Mouse (Mus musculus) limb, embryonic 10.5 days (tissue): ENCODE data around the gene Gabrb1. TPM values are rescaled to one million over a fixed set of nuclear protein-coding genes. Genes with fewer than 3 reads are reported as not detected.
A peak's percentile ranks its signal among the peaks of the same experiment; 100 is the strongest.

Experiments used
- DNase-seq: peaks from one replicate; pipeline ENCODE4 v3.0.0-alpha.2; 2017; ENCODE audit warnings: low spot score
- H3K27ac ChIP-seq: fragments of 300-500 bp; sonication (generic); 2 replicates; pipeline ENCODE4 v1.5.1; 2016; ENCODE audit warnings: mild to moderate bottlenecking
- H3K27me3 ChIP-seq: fragments of 300-500 bp; sonication (generic); 2 replicates; pipeline ENCODE4 v1.6.1; 2016; ENCODE audit warnings: low read depth, mild to moderate bottlenecking; ENCODE audit not compliant: poor library complexity, severe bottlenecking
- H3K36me3 ChIP-seq: fragments of 300-500 bp; sonication (generic); 2 replicates; pipeline ENCODE4 v1.6.1; 2016; ENCODE audit warnings: mild to moderate bottlenecking, moderate library complexity
- H3K4me1 ChIP-seq: fragments of 300-500 bp; sonication (generic); 2 replicates; pipeline ENCODE4 v1.6.1; 2016
- H3K4me3 ChIP-seq: fragments of 300-500 bp; sonication (generic); 2 replicates; pipeline ENCODE4 v1.5.1; 2016; ENCODE audit warnings: mild to moderate bottlenecking, moderate library complexity
- H3K9me3 ChIP-seq: fragments of 300-500 bp; sonication (generic); replicated peaks from 2 replicates; pipeline ENCODE4 v1.6.1; 2016; ENCODE audit warnings: mild to moderate bottlenecking
- WGBS: fragments of 180-500 bp; shearing (Covaris S2); methylation state at CpG from one replicate; pipeline ENCODE4 v1.1.7; 2016; 5-methylcytosine and 5-hydroxymethylcytosine counted together
- polyA plus RNA-seq: library from polyadenylated mRNA; unstranded; fragments of >200 nt; fragmentation: Nextera tagmentation; extraction: Ambion mirVana; gene quantifications from 2 replicates; pipeline ENCODE4 v1.2.1, GENCODE M21; 2016

Gabrb1 gene
- polyA plus RNA-seq, 1 experiment from 2014 or later: 0.01 TPM

DNA sequence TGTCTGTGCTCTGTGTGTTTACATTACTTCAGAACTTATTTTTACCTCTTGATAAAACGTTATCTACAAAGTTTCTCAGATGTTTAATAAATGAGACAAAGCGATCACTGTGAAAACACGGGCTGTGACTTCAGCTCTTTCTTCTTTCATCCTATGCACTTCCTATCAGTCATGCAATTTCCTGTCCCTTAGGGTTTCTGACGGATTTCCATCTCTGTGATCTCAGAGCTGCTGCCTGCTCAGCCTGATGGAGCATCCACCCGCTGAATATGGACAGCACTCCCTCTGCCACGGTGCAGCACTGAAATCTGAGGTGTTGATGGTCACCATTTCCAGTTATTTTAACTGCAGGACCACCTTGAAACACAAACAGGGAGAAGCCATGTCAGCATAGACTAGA, 501.6 kb downstream of the Gabrb1 start:
- H3K4me3 ChIP-seq: no peak overlapping the region
- WGBS: 85% methylated on average over 6 of the region's 6 CpGs
- H3K27ac ChIP-seq: no peak overlapping the region
- H3K4me1 ChIP-seq: no peaks in the 10 kb centered on the region
- no peaks in the 10 kb centered on the region for H3K9me3 ChIP-seq
- no peak for DNase-seq
- H3K36me3 ChIP-seq: peaks cover 84% of the 10 kb centered on the region
- no peaks in the 10 kb centered on the region for H3K27me3 ChIP-seq

DNA sequence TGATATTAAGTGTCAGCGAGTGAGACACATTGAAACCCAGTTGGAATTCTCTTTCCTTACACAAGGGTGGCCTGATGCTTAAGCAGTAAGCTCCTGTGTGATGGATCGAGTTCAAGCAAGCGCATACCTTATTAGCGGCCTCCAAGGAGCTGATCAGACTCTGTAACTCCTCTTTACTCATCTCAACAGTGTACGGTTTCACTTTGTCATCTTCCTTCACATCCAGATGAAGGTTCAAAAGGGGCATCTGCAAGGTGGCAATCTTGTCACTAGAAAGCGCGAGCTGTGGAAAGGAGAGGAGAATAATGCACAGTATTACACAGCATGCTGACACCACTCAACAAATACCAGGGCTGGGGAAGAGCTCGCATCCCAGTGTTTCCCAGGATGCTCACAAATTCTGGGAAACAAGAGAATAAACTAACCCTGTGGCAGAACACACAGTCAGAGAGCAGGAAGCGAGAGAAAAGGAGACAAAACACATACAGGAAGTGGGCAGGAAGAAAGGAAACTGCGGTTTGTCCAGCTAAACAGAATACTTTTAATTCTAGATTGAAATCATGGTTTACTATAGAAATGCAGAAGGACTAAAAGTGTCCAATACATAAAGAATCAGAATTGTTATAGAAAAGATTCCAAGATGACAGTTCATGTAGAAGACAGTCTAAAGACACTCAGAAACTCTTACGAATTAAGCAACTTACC, 503.0 kb downstream of the Gabrb1 start:
- no peak overlapping the region for H3K27ac ChIP-seq
- DNase-seq: no peak
- H3K9me3 ChIP-seq: no peaks in the 10 kb centered on the region
- no peak overlapping the region for H3K4me3 ChIP-seq
- 91% methylated on average over 11 of the region's 11 CpGs for WGBS
- peaks cover 79% of the 10 kb centered on the region for H3K36me3 ChIP-seq
- no peaks in the 10 kb centered on the region for H3K27me3 ChIP-seq
- H3K4me1 ChIP-seq: no peaks in the 10 kb centered on the region

DNA sequence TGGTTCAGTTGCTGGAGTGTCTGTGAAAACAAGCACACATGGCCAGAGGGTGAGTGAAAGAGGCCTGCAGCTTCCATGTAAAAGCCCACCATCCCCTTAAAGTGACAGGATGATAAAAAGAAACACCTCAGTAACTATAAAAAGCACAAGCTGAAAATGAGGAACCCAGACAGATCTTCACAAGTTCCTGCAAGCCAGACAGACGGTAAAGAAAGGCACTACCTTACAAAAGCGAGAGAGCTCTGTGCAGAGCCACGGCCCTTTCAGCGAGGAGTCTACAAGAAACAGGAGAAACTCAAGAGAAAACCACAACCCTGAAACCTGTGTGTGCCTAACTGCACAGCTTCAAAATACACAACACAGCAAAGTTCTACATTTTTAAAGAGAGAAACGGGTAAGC, 504.9 kb downstream of the Gabrb1 start:
- no peaks in the 10 kb centered on the region for H3K9me3 ChIP-seq
- H3K4me1 ChIP-seq: peaks cover 11% of the 10 kb centered on the region
- no peaks in the 10 kb centered on the region for H3K27me3 ChIP-seq
- no peak for DNase-seq
- H3K27ac ChIP-seq: no peak overlapping the region
- H3K36me3 ChIP-seq: peaks cover 63% of the 10 kb centered on the region
- no peak overlapping the region for H3K4me3 ChIP-seq
- 92% methylated on average over 5 of the region's 5 CpGs for WGBS

DNA sequence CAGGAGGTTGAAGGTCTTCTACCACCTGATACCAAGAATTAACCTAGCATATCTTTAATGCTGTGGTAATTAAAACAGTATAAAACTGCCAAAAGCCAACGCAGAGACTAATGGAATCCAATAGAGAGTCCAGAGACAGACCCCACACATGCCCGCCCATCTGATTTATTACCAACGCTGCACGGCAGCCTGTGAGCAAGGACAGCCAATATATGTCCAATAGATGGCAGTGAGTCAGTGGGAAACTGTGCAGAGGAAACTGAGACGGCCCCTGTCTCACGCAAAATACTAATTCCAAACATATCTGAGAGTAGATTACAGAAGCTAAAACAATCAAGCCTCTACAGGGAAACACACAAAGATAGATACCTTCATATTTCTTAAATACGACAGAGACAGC, 506.5 kb downstream of the Gabrb1 start:
- DNase-seq: no peak
- H3K27me3 ChIP-seq: no peaks in the 10 kb centered on the region
- no peak overlapping the region for H3K27ac ChIP-seq
- peaks cover 50% of the 10 kb centered on the region for H3K36me3 ChIP-seq
- 66% methylated on average over 7 of the region's 7 CpGs for WGBS
- H3K4me3 ChIP-seq: no peak overlapping the region
- H3K9me3 ChIP-seq: no peaks in the 10 kb centered on the region
- H3K4me1 ChIP-seq: peaks cover 11% of the 10 kb centered on the region

DNA sequence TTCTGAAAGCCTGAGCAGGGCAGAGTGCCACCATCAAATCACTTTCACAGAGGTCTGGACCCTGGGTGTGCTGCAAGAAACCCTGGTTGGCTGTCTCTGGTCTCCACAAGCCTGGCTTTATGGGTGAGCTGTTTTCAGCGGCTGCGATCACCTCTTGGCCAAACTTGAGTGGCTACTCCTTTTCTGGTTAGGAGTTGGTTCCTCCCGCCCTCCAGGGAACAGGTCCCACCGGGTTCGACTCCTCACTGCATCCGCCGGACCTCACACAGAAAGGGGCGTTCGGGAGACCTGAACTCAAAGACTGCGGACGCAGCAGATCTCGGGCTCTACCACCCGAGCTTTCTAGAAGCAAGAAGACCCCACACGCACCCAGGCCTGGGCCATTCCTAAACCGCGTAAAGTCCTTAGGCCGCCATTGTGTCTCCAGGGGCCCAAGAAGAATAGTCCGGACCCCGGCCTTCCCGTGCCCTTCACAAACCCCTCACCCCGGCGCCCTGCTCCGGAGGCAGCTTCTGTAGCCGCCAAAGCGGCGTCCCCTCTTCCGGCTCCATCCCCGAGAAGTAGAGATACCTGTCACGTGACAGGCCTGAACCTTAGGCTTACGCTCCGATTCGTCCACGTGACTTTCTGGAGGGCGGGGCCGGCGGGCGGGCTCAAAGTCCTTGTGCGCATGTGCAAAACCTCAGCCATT, 509.8 kb downstream of the Gabrb1 start, which contains the start of gene Commd8:
TSS of gene Commd8 (minus strand) at position 596 of the 691 bp plus-strand sequence.
- Histone ChIP-seq H3K27ac (peak within 1 kb of the TSS; percentile 92), H3K9me3 (no peaks in the 10 kb centered on the region), H3K36me3 (peaks cover 18% of the 10 kb centered on the region), H3K27me3 (no peaks in the 10 kb centered on the region), H3K4me3 (peak within 1 kb of the TSS; percentile 82), H3K4me1 (peaks cover 11% of the 10 kb centered on the region)
- DNase-seq: peak; percentile 97
- WGBS: under 1% methylated on average over 38 of the region's 38 CpGs

DNA sequence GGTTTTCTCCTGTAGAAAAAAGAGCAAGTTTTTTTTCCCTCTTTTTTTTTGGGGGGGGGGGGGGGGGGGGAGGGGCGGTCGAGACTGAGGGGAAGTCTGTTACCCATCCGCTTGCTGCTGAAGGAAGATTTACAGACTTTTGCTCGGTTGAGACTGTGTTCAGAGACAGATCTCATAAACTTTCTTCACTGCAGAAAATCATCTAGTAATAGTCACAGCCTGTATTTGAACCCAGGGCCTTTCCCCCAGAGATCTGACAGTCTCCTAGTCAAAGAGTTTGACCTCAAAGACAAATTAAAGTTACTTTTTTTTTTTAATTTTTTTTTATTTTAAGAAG, 510.3 kb downstream of the Gabrb1 start:
- 0% methylated on average over 4 of the region's 4 CpGs for WGBS
- H3K4me3 ChIP-seq: peak overlapping the region; percentile 82
- H3K36me3 ChIP-seq: peaks cover 13% of the 10 kb centered on the region
- peak overlapping the region; percentile 92 for H3K27ac ChIP-seq
- no peaks in the 10 kb centered on the region for H3K27me3 ChIP-seq
- no peaks in the 10 kb centered on the region for H3K9me3 ChIP-seq
- no peak for DNase-seq
- peaks cover 11% of the 10 kb centered on the region for H3K4me1 ChIP-seq

DNA sequence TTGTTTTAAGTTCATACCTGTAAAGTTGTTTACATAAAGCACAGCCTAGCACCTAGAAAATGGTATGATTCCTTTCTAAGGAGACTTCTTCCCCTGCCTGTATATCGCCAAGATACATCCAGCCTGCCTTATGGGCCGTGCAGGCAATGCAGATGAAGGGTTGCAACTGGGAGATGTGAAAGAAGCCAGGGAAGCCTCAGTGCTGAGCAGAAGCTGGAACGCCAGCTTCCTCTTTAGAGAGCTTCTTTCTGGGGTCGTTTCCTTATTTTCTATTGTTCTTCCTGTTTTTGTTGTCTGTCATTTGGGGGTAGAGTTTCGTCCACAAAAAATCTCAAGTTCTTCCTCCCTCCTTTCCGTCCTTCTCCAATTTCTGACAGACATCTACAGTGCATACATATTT, 512.2 kb downstream of the Gabrb1 start:
- Histone ChIP-seq H3K4me1 (peaks cover 18% of the 10 kb centered on the region), H3K27me3 (no peaks in the 10 kb centered on the region), H3K36me3 (peaks cover 3% of the 10 kb centered on the region), H3K27ac (no peak overlapping the region), H3K9me3 (no peaks in the 10 kb centered on the region), H3K4me3 (no peak overlapping the region)
- DNase-seq: no peak
- WGBS: 72% methylated on average over 6 of the region's 6 CpGs

DNA sequence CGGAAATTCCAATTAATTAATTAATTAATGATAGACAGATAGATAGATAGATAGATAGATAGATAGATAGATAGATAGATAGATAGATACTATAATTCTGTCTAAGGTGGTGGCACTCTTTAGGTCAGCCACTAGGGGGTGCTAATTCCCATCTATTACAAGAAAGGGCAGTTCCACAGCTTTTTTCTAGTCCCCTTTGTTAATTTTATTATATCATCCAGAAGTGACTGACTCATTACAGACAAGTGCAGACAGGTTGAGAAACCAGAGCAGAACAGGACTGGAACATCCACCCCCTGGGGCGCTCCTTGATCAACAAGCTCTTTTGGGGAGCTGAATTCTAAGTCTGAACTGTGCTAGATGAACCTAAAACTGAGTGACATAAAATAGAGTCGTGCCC, 514.8 kb downstream of the Gabrb1 start:
- Histone ChIP-seq H3K9me3 (no peaks in the 10 kb centered on the region), H3K4me3 (no peak overlapping the region), H3K27ac (no peak overlapping the region), H3K27me3 (no peaks in the 10 kb centered on the region), H3K36me3 (no peaks in the 10 kb centered on the region), H3K4me1 (peaks cover 23% of the 10 kb centered on the region)
- 35% methylated on average over 3 of the region's 3 CpGs for WGBS
- peak; percentile 39 for DNase-seq

DNA sequence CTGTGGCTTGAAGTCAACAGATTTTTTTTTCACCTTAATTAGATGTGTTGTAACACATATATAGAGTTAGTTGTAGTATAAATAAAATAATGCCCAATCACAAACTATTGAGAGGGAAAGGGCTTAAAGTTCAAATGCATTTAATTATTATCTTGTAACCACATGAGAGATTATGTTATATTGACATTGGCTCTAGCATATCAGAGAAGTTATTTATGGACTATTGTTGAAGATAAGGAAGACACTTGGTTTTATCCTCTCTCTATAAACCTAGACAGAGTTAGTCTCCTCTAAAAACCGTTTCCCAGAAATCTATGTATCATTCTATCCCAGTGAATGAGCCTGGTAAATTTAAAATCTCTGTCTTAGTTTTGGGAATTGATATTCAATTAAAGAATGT, 515.6 kb downstream of the Gabrb1 start:
- Histone ChIP-seq H3K27ac (no peak overlapping the region), H3K4me1 (peaks cover 23% of the 10 kb centered on the region), H3K9me3 (no peaks in the 10 kb centered on the region), H3K4me3 (no peak overlapping the region), H3K36me3 (no peaks in the 10 kb centered on the region), H3K27me3 (no peaks in the 10 kb centered on the region)
- WGBS: 73% methylated on average over 1 of the region's 1 CpGs
- DNase-seq: no peak

DNA sequence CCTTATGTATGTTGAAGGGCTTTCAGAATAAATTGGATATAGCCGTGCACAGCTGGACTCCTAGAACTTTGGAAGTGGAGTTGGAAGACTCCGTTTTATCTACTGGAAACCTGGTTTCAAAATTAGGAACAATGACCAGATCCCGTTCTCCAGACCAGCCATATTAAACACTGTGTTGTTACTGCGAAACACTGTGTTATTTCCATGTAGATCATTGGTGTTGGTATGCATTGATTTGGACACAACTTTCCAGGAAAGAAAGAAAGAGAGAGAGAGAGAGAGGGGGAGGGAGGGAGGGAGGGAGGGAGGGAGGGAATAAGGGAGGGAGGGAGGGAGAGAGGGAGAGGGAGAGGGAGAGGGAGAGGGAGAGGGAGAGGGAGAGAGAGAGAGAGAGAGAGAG, 517.1 kb downstream of the Gabrb1 start:
- H3K4me3 ChIP-seq: 0 out of 2 replicates have a peak overlapping the region, but pooled peaks have one; percentile 8
- H3K27me3 ChIP-seq: no peaks in the 10 kb centered on the region
- H3K27ac ChIP-seq: peak overlapping the region; percentile 58; the same call in 1 of the 2 replicates
- WGBS: 82% methylated on average over 4 of the region's 4 CpGs
- peaks cover 30% of the 10 kb centered on the region for H3K4me1 ChIP-seq
- no peaks in the 10 kb centered on the region for H3K36me3 ChIP-seq
- no peaks in the 10 kb centered on the region for H3K9me3 ChIP-seq
- DNase-seq: no peak

DNA sequence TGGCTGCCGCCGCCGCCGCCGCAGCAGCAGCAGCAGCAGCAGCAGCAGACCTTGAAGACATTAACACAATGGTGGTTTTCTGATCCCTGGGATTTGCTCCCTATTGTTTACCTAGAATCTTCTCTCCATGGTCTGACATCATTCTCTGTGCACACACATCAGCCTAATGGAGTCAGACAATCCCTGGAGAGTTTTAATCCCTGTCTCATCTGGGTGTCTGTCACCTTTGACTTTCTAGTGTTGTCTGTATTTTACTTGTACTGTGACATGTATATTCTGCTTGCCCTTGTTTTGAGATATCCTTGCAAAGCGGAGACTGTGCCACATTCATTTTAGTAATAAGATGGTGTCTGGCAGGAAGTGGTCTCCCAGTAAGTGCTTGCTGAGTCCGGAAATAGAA, 517.6 kb downstream of the Gabrb1 start:
- WGBS: 39% methylated on average over 7 of the region's 7 CpGs
- Histone ChIP-seq H3K36me3 (no peaks in the 10 kb centered on the region), H3K4me3 (0 out of 2 replicates have a peak overlapping the region, but pooled peaks have one; percentile 8), H3K4me1 (peaks cover 30% of the 10 kb centered on the region), H3K9me3 (no peaks in the 10 kb centered on the region), H3K27me3 (no peaks in the 10 kb centered on the region), H3K27ac (peak overlapping the region; percentile 58)
- no peak for DNase-seq

DNA sequence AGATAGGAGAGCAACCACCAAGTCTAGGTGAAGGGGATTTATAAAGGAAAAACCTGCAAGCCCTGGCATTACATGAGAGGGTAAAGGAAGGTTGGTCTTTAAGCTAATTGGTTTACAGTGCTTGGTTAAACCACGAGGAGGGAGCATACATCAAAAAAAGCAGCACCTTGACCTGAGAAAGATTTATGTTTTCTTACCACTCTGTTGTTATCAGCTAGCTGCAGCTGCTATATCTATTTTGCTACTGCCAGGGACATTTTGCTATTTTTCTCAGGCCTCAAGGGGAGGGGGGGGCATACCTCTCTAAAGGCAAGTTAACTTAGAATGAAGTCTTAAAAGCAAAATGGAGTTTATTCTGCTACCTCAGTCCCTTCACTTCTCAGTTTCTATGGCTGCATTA, 523.3 kb downstream of the Gabrb1 start:
- 15% methylated on average over 1 of the region's 1 CpGs for WGBS
- DNase-seq: no peak
- Histone ChIP-seq H3K27ac (no peak overlapping the region), H3K9me3 (no peaks in the 10 kb centered on the region), H3K27me3 (no peaks in the 10 kb centered on the region), H3K4me1 (peaks cover 14% of the 10 kb centered on the region; the same call in 1 of the 2 replicates), H3K4me3 (no peak overlapping the region), H3K36me3 (no peaks in the 10 kb centered on the region)

DNA sequence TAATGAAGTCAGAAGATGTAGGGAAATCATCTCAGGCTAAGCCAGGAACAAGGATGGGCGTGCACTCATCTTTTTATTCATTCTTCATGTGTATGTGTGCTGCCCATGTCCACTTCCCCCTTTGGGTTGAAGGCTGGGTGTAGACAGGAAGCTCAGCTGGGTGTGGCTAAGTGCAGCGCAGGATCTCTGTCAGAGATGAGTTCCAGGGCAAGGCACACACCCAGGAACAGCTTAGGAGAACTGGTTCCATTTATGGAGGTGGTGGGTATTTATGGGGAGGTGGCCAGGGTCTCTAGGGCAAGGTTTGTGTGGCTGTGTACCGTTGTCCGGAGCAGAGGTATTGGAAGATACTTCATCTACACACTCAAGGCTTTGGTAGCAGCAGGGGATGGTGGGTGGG, 524.9 kb downstream of the Gabrb1 start:
- H3K4me1 ChIP-seq: peaks cover 9% of the 10 kb centered on the region; the same call in 1 of the 2 replicates
- 90% methylated on average over 4 of the region's 4 CpGs for WGBS
- DNase-seq: no peak
- no peaks in the 10 kb centered on the region for H3K27me3 ChIP-seq
- H3K9me3 ChIP-seq: no peaks in the 10 kb centered on the region
- H3K36me3 ChIP-seq: no peaks in the 10 kb centered on the region
- H3K4me3 ChIP-seq: no peak overlapping the region
- H3K27ac ChIP-seq: no peak overlapping the region
